Mouse (Mus musculus) liver, adult (tissue): ENCODE measurements around the gene Cacng2.

ENCODE experiments used
- GATA4 ChIP-seq: IDR thresholded peaks from 2 replicates; pipeline ENCODE4 v1.6.1; 2014; ENCODE audit warnings: mild to moderate bottlenecking, low read length; ENCODE audit not compliant: insufficient replicate concordance

Cacng2 gene

DNA sequence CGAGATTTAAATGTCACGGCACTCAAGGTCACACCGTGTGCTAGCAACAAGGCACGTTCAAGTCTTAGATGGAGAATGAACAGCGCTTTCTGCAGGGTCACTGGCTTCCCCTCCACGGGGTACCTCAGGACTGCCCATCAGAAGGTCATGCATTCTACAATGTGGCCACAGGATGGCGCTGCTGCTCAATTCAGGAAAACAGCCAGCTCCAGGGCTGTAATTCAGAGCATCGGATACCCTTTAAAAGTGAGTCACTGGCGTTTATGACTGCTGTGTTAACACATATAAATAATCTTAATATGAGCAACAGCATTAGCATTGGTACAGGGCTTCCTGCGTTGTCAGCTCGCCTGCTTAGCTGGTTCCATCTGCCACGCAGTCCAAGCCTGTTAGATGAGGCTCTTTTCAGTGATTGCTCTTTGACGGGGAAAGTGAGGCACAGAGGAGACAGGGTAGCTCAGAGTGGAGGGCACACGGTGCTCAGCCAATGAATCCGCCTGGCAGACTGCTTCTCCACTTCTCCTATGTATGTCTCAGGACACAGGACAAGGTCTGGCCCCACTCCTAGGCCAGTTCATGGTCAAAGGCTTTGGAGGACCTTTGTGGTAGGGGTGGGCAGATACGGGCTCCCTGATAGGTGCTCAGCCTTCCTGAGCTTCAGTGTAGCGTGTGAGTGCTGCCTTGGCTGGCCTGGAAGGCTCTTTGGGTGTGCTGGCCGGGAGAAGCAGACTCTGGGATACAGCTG lies 137.5 kb downstream of the Cacng2 start:
- TF ChIP-seq GATA4: no peak

DNA sequence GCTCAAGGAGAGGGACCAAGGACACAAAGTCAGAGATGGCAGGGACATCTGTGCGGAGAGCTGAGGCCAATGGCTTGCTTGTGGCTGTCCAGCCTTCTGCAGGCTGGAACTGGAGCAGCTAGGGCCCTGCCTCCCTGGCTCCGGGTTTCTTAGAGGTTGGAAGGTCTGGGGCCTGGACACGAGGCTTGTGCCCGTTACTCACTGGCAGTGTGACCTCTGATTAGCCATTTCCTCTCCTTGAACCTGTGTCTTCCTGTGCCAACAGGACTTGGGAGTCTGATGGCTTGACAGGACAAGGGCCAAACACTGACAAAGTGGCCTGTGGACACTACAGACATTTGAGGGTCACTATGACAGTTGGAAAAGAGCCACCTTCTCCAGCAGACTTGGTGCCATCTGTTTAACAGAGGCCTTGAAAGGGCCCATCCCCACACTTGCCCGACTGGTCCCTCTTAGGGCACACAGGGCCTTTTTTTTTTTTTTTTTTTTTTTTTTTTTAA lies 138.6 kb downstream of the Cacng2 start:
- TF ChIP-seq GATA4: no peak

DNA sequence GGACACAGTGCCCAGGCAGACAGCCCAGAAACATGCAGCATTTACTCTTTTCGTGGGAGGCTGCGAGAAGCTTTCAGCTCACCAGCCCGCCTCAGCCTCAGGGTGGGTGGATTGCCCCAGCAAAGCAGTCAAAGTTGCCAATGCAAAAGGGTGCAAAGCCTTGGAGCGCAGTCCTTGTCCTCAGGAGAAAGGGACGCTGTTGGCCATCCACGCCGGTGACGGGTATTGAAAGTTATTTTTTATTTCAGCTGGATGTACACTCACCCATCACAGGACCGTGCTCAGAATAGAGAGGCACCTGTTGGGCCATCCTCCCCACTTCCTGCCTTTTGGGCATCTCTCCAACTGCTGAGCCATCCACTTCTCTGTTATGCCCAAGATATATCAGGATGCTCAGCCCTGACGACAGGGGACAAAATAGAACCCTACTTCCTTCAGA lies 140.4 kb downstream of the Cacng2 start:
- no peak for TF ChIP-seq GATA4

DNA sequence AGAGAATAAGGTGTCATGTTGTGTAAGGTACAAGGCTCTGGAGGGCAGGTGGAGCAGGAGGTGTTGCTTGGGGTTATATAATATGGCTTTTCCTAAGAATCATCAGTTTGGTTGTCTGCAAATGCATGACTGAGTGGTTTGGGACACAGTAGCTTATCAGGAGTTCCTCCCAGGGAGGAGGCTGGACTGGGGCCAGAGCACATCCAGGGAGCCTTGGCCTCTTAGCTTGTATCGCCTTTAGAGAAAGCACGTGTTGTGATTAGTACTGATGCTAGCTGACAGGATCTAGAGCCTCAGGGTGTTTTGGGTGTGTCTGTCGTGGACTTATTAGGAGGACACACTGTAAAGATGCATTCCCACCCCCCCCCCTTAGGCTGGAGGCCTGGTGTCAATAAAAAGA lies 142.2 kb downstream of the Cacng2 start:
- no peak for TF ChIP-seq GATA4

DNA sequence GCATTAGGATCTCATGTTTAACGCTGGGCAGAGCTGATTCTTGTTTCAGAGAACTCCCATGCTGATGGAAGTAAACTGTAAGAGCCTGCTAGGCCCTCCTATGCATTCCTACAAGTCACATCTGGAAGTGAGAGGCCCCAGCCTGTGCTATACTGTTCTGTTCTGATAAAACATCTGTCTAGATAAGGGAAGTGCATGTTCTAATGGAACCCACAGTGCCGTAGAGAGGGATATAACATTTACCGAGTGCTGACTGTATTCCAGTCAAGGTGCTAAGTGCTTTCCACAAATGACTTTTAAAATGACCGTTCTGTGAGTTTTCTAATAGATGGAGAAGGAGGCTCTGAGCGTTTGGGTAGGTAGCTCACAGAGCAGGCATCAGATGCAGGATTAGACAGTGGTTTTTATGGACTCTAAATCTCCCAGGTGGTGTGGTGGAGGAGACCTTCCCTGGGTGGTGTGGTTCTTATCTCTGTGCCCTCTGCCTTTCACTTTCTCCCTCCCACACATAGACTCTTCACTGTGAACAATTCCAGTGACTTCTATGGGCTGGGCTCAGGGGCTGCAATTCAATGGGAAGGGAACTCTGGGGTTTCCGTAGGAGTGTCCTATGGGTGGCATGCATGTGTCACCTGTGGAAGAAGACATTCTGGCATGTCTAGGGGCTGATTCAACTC lies 145.5 kb downstream of the Cacng2 start:
- TF ChIP-seq GATA4: no peak

DNA sequence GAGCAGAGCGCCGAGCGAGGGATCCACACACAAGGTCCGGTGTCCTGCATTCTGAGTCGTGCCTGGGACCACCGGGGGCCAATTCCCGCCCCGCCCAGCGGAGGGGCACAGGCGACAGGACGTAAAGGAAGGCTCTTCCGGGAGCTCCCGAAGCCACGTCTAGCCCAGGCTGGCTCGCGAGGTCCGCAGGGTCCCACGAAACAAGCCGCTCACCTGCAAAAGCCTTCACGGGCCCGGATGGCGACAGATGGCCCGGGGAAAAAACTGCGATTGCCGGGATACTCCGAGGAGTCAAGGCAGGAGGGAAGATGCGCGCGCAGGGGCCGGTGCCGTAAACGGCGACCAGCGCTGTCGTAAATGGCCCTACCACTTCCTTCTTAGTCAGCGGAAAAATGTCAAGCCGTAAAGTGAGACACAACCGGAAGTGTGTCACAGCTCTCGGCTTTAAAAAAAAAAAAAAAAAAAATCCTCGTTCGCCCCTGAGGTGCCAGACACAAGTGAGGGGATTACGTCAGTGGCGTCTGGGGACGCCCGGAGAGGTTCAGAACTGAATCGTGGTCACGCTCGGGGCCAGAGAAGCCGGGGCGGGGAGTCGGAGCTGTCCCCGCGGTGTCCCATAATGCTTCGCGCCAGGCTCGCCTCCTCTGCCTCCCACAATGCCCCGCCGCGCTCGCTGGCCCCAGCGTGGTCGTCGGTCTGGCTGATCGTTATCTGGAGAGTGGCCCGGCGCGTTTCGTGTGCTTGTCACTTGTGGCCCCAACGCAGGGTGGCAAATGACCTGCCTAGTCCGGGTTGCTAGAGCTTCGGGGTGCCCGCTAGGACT lies 149.1 kb downstream of the Cacng2 start, which contains the start of gene Eif3d:
Gene Eif3d, minus strand, starts transcription at position 344 of the 823 bp plus-strand sequence.
- TF ChIP-seq GATA4: peak; percentile 100

DNA sequence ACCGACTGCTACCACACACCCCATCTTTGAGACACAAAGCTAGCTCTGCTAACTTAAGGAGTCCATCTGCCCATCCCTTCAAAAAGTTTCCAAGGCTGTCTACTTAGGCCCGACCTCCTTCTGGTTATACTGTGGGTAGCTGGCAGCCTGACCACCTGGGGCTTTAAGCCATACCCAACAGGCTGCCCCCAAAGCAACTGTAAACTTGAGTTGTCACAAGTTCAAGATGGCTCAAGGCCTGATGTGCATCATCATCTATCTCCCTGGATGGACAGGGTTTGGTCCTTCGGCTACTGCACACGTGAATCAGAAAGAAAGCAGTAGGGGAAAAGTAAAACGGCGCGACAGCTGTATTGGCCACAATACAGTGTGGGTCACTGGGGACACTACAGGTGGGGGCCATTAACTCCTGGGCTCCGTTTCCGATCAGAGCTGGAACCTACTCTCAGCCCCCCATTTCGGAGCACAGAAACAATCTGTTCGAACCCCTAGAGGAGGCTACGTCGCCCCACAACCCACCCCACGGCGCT lies 149.8 kb downstream of the Cacng2 start:
- no peak for TF ChIP-seq GATA4

DNA sequence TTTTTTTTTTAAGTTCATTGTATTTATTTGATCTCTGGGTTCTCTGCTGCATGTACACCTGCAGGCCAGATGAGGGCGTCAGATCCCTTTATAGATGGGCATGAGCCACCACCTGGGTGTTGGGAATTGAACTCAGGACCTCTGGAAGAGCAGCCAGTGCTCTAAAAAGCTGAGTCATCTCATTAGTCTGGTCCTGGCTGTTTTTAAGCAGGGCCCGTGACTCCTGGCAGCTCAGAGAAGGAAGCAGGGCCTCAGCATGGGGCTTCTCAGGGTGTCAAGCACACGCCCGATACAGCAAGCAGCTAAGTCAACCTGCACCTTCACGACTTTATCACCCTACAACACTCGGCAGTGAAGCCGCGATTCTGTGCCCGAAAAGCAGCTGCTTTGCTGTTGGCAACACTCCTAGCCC lies 154.7 kb downstream of the Cacng2 start:
- TF ChIP-seq GATA4: no peak

DNA sequence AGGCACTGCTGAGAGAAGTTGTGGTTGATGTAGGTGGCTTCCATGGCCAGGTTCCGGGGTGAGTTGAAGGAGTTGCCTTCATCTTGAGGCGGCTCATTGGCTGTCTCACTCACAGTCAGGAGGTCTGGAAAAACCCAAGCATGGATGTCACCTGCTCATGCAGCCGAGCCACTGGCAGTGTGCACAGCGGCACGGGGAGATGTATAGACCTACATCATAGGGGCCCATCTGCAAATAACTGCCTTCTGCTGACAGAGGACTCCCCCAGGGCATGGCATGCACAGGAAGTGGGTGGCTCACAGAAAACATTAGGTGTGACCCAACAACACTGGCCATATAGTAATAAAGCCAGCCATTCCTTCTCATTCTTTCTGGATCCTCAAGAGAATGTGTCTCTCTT lies 157.4 kb downstream of the Cacng2 start:
- no peak for TF ChIP-seq GATA4

DNA sequence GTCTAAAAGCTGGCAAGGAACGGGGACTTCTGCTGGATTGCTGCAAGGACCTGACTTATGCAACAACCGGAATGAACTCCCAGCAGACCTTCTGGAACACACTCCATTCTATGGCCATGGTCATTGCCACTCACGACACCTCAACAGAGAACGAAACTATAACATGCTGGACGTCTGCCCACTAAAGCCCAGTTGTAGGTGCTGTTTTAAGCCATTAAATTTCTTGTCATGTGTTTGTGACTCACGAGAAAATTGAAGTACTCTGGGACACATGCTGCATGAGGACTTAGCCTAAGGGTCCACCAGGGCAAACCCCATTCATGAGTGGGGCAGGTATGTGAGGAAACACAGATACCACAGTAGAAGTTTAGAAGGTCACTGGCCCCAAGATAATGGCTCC lies 159.1 kb downstream of the Cacng2 start:
- no peak for TF ChIP-seq GATA4

DNA sequence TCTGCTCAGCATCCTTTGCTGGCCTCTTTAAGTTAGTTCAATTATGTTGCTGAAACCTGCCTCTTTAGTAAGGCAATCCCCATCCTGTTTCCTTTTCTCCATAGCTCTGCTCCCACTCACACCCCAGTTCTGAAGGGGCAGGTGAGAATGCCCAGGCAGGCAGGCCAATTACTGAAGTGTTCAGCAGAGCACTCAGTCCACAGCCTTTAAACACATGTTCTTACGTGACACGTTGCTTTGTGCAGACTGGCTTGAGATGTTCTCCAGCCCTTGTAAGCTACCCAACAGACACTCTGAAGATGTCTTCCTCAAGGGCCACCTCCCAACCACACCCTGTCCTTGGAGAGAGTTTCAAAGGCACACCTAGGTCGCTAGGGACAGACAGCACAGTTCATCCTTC lies 161.8 kb downstream of the Cacng2 start:
- no peak for TF ChIP-seq GATA4

DNA sequence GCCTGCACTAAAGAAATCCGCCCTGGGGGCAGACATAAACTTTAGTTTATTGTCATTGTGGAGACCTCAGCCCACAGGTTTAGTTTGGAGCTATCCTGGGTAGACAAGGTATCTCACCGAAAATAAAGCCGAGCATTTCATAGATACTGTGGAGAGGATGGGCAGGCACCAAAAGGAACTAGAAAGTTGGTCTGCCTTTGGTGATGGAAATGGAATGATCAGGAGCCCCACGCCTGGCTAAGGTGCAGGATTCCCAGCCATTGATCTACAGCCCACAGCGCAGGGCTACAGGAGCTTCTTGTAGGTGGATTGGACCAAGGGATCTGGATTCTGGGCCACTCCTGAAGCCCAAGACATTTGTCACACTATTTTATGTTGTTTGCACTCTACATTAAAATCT lies 162.2 kb downstream of the Cacng2 start:
- no peak for TF ChIP-seq GATA4

DNA sequence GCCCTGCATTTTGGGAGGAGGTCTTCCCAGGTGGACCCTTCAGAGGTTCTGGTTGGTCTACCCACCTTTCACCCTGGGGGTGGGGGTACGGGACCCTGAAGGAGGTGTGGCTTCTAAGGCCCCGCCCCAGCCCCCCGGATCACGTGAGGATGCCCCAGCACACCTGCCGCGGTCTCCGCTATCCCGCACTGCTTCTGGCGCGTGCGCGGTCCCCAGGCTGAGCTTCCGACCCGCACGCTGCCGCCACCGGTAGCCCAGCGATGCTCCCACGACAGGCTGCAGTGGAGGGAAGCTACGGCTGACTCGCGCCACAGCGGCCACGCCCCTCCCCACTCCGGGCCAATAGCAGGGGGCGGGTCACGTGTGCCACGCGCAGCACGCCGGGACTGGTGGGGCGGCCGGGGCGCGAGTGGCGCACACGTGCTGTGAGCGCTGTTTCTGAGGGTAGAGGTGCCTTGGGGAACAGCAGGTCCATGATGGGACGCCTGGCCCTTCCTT lies 163.4 kb downstream of the Cacng2 start, which contains the start of gene Foxred2:
Gene Foxred2, minus strand, starts transcription at position 319 of the 498 bp plus-strand sequence.
- no peak for TF ChIP-seq GATA4

DNA sequence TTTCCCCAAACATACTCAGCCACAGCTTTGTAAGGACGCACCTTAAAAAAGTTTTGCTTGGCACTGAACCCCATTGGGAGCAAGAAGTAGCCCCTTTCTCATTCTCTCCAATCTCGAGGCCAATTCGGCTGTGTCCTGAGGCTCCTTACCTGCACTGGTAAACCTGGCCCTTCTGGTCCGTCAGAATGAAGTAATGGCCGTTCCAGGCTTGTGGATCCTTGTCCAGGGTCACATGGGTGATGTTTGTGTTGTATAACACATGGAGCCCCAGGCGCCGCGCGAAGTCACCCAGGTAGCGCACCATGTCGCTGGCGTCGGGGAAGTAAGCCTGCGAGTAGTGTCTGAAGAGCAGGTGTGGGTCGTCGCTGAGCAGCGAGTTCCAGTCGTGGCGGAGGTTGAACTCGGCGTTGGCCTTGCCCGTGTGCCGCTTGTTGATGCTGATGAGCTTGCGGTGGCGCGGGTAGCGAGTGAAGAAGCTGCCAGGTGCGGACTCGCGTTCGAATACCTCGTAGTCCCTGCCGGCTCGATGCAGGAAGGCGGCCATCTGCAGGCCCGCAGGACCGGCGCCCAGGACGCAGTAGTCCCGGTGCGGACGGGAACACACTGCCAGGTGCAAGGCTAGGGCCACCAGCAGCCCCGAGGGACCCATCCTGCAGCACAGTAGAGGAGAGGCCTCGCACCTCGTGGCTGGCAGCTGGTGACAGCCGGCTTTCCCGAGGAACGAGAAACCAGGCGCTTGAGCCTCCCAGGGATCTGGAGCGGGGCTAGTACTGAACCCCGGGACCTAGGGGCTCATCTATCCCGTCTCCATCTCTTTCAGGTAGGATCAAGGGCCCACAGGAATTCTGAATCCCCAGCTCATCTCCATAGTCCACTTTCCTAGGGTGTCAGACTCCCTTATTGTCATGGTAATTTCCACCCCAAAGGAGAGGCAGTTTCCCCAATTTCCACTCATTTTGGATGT lies 164.1 kb downstream of the Cacng2 start:
- TF ChIP-seq GATA4: no peak
